Mouse (Mus musculus): Measurements from ENCODE around the gene Ophn1. TPM values are rescaled to one million over a fixed set of nuclear protein-coding genes. Genes with fewer than 3 reads are reported as not detected.

Gene Ophn1
- 10 to 100 TPM; 38.9 to 41.8 TPM for total RNA-seq (2021)
- long read RNA-seq, experiment 1, full-length matches to known transcripts, result 15 of 22 reads
- long read RNA-seq, experiment 1, partial matches to known transcripts, result 1 of 22 reads
- long read RNA-seq, experiment 1, other reads (novel, unspliced or antisense), result 6 of 22 reads
- long read RNA-seq, experiment 2, full-length matches to known transcripts, result 18 of 34 reads
- long read RNA-seq, experiment 2, partial matches to known transcripts, result 5 of 34 reads
- long read RNA-seq, experiment 2, other reads (novel, unspliced or antisense), result 11 of 34 reads

DNA sequence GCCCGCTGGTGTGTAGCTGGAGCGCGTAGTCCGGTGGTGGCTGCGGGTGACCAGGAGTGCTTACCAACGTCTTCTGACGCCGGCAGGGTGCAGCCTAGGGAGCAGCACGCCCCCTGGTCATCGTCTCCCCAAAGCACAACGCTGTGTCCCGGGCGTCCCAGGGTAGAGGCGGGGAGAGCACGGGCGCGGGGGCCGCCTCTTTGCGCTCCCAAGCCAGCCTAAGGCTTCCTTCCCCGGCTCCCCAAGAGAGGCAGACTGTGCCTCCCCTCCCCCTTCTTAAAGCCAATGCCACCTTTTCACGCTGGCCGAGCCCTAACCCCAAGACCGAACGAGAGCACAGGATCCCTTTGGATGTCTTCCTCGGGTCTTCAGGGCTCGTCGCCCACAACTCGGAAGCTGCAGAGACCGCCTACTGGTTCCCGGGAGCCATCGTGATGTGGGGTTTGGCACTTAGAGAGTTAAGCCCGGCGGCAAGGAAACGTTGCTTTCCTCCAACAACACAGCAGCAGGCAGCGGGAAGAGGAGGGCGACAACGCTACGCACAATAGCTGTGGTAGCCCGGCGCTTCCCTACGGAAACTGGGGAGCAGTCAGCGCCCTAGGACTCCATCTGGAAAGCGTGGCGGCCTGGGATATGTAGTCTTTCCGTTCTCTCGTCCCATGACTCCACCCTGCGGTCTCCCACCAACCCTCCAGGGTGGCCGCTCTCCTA is at the start of gene Ophn1:
TSS of gene Ophn1 (minus strand) at position 620 of the 711 bp plus-strand sequence.
- peak; percentile 73 to 82 for DNase-seq (ENCODE audit: low spot score in 2 of 2)

DNA sequence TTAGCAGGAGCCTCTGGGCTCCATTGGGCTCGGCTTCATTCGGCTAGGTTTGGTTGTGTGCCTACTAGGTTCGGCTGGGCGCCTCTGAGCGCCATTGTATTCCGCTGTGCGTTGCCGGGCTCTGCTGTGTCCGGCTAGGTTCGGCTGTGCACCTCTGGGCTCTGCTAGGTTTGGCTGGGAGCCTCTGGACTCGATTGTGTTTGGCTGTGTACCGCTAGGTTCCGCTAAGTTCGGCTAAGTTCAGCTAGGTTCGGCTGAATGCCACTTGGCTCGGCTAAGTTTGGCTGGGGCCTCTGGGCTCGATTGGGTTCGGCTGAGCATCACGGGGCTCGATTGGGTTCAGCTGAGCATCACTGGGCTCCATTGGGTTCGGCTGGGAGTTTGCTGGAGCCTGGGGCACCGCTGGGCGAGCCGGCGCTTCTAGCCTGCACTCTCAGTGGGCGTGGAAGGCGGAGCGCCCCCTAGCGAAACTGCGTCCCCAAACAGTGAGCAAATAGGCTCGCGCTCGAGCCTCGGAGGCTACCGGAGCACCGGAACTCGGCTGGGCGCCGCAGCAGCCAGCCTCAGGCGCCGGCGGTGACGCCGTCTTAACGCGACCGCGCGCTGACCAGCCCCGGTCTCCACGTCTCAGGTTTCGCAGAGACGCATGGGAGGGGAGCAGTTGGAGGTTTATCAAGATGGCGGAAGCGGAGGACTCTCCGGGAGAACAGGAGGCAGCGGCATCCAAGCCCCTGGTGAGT is 46.9 kb upstream of the Ophn1 start:
- DNase-seq (ENCODE audit: low spot score in 2 of 2), result peak; percentile 90 to 95

DNA sequence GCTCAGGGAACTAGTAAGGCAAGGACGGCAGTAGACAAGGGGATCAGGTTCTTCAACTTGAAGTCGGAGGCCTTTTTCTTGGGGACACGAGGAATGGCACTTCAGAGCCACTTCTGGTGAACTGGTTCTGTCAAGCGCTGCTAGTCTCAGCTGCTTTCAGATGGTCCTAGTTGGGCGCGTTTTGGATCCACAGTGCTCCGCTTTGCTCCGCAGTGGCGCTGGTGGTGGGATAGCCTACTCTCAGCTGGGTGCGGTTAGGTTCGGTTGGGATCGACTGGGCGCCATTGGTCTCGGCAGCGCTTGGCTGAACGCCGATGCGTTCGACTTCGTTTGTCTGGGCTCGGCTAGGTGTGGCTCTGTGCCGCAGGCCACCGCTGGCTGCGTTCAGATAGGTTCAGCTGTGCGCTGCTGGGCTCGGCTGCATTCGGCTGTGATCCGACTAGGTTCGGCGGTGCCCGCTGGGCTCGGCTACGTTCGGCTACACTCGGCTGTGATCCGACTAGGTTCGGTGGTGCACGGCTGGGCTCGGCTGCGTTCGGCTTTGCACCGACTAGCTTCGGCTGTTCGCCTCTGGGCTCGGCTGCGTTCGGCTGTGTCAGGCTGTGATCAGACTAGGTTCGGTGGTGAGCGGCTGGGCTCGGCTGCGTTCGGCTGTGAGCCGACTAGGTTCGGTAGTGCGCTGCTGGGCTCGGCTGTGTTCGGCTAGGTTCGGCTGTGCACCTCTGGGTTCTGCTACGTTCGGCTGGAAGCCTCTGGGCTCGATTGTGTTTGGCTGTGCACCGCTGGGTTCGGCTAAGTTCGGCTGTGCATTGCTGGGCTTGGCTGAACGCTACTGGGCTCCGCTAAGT is 46.1 kb upstream of the Ophn1 start:
- DNase-seq (ENCODE audit: low spot score in 2 of 2), result peak; percentile 98 to 99

DNA sequence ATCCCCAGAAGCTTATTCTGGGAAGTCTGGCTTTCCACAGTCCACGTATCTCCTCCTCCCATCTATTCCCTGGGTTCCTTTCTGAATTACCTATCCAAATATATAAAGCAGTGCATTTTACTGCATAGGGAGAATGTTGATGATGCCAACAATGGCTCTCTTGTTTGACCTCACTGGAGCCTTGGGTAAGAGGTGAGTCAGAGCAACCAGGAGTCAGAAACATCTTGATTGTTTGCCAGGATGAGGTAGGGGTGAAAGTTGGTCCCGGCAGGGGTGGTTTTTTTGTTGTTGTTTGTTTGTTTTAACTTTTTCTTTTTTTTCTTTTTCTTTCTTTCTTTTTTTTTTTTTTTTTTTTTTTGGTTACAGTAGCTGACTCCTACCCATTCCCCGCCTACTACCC is 45.3 kb upstream of the Ophn1 start, which contains the start of gene Yipf6:
TSS of gene Yipf6 (plus strand) at position 216 of the 400 bp plus-strand sequence.
- DNase-seq (ENCODE audit: low spot score in 2 of 2), result no peak

DNA sequence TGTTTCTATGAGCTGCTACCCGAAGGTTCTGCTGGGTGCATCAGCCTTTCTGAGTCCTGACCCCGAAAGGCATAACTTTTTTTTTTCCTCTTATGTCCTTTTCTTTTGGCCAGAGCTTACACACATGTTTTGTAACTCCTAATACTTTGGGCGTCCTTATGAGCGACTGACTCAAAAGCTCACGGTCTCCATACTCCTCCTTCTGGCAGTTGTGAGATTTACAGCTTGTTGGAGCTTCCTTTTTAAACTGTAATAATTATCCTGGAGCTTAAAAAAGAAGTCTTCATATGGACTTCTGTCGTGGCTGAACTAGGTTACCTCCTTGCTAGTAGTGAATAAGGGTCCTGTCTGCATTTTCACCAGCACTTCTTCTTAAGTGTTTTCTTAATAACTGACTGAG is 28.6 kb upstream of the Ophn1 start:
- DNase-seq (ENCODE audit: low spot score in 2 of 2), result peak; percentile 3 to 59

DNA sequence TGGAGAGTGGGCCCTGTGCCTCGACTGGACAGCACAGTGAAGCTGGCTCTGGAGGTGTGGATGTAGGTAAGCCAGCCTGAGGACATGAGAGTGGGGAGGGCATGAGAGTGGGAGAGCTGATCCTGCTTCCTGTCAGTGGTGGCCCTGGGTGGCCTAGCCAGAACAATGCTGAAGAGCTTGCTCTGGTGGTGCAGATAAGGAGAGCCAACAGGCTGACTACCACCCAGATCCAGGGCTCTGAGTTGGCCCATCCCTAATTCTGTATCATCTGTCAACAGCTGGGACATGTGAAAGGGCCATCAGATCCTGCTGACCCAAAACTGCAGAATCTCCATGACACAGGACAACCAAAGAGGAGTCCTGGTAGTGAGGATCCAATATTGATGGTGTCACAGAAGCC is 18.1 kb upstream of the Ophn1 start:
- no peak for DNase-seq (ENCODE audit: low spot score in 2 of 2)

DNA sequence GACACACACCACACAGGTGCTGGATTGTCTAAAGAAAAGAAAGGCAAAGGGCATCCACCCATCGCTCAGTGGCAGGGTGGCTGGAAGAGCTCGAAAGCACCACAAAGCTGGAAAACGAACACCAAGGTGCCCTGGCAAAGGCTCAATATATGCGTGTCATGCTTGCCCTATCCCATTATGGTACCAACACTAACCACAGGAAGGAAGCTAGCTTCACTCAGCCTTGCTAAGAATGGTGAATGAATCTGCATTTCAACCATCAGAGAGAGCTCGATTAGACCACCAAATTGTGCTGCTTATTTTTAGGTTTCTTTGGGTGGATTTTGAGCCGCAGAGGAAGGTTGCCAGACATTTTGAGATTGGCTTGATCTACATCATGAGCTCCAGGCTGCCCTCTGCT is 13.4 kb upstream of the Ophn1 start:
- no peak for DNase-seq (ENCODE audit: low spot score in 2 of 2)

DNA sequence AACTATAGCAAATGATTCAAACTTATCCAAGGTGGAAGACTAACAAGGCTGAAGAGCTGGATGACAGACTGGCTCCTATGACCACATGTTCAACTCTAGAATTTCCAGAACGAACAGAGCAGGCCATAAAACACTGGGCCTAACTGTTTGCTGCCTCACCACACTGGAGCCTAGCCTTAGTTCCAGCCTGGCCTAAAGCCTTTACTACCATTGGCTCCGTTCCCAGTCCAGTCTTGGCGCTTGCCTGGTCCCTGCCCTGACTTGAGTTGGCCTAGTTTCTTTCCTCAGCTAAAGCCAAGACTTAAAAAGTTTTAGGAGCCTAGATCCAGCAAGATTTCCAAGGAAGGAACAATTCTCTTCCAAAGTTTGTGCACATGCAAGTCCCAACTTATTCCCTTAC is 7.5 kb upstream of the Ophn1 start:
- DNase-seq (ENCODE audit: low spot score in 2 of 2), result no peak

DNA sequence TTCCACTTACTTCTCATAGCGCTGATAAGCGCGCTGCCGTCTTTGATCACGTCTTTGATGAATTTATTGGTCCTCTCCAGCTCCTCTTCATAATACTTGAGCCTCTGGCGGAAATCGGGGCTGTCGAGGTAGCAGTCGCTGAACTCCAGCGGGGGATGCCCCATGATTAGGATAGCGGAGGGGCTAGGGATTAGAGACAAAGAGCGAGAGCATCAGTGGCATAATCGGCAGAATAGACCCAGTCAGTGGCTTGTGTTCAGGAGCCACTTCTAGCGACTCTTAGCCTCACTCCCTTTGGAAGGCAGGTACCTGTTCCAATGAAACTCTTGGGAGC is 786 bp downstream of the Ophn1 start:
- DNase-seq (ENCODE audit: low spot score in 2 of 2), result no peak

DNA sequence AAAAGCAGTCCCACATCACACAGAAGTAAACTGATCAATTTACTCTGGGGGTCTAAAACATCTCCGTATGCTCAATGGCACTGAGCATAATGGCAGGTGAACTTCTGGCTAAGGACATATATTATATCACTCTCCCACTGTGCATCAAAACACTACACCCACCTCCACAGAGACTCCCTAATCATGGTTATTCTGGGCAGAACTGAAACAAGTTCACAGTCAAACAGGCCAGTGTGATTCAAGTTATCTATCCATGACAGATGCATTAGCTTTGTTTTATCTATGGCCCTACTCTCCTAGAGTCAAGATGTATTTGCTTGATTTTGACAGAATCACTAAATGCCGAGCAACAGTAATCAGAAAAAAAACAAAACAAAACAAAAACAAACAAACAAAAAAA is 8.8 kb downstream of the Ophn1 start:
- no peak for DNase-seq (ENCODE audit: low spot score in 2 of 2)

DNA sequence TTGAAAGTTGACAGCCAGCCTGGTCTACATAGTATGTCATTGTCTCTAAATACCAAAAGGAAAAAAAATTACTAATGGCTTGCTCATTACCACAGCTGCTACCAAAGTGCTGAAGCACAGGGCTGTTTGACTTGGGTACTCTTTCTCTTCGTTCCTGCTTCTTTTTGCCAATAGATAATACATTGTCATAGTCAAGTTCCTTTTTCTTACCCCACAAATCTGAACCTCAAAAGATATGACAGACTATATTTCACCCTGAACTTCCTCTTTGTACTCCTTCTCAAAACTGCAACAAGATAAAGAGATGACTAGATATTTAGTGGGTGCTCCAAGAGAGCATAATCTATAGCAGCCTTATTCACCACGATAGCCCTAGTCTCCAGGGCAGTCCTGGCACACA is 9.7 kb downstream of the Ophn1 start:
- DNase-seq (ENCODE audit: low spot score in 2 of 2), result no peak

DNA sequence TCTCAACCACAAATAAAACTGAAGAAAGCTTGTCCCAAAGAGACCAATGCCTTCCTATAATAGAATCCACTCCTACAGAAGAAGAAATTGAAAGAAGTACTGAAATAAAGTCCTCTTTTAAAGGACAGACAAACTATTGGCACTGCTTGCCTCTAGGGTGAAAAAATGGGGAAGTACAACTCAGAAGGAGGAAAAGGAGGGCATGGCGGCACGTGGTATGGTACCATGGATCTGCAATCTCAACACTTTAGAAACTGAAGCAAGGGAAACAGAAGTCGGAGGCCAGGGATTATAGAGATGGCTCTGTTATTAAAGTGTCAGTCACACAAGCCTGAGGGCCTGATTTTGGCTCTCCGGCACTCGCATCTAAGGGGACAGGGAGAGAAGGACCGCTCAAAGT is 10.5 kb downstream of the Ophn1 start:
- no peak for DNase-seq (ENCODE audit: low spot score in 2 of 2)

DNA sequence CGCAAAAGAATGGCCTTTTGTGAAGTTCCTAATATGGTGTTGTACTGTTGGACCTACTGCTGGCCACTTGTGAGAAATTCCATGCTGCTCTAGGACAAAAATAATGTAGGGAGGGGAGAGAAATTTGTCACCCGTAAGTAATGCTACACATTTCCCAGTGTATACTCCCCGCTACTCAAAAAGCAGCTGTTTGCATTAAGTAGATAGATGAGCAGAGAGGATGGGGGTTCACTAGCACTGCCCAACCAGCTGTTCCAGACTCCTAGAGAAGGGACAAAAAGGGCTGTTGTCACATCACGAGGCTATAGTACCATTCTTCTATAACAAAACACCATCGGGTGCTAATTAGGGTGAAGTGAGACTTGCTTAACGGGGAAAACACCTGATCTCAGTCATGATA is 15.7 kb downstream of the Ophn1 start:
- DNase-seq (ENCODE audit: low spot score in 2 of 2), result no peak

DNA sequence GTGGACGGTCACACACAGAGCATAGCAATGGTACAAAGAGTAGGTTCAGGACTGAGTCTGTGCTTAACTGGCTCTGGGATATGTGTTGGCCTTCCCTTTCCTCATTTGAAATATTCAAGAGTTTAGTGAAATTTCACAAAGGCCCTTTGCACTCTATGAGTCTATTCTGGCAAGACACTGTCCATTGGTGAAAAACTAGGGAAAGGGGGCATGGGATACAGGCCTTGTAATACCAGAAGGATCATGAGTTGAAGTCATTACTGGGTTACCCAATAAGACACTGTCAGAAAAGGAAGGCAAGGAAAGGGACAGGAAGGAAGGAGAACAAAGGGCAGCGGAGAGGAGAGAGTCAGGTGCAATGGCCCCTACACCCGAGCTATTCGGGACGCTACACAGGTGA is 16.7 kb downstream of the Ophn1 start:
- DNase-seq (ENCODE audit: low spot score in 2 of 2), result no peak

DNA sequence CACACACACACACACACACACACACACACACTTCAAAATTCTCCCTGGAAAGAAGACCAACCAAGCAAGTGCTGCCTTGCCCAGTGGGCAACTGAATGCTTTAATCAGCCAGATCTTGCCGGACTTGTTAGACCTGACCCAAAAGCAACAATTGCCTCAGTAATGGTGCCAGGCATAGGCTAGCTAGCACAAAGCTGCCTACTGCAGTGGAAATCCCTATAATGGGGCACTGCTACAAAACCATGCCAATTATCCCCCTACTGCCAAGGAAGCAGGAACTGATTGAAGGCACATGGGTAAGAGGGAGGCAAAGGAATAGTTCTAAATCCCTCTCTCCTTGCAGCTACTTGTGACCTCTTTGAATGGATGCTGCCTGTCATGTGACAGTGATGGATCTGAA is 18.8 kb downstream of the Ophn1 start:
- DNase-seq (ENCODE audit: low spot score in 2 of 2), result no peak

DNA sequence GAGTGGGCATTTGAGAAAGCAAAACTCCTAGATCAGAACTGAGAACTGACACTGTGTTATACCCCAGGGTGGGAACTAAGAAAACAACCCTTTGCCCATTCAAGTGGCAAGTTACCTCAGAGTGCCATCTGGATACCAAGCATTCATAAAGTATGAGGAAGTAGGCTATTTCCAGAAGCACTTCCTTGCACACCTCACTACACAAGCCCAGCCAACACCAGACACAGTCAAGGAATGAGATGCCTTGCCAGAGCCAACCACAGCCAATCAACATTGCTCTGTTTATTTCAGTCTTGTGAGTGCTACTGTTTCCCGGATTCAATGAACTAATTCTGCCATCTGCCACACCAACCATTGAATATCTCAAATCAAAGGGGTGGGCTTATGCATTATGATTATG is 20.3 kb downstream of the Ophn1 start:
- no peak for DNase-seq (ENCODE audit: low spot score in 2 of 2)

DNA sequence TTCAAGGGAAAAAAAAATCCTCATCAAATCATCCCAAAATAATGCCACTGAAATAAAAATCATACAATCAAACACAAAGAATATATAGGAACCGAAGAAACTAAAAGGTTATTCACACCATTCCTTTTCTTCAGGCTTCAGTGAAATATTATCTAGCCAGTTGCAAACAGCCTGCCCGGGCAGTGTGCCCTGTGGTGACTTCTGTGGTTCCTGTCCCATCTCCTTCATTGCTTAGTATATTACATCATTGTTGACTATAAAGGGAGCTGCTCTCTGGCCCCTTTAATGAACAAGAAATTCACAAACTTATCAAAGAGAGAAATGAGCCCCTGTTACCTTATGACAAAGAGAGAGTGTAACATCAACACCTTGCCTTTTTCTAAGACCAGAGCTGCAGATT is 21.1 kb downstream of the Ophn1 start:
- DNase-seq (ENCODE audit: low spot score in 2 of 2), result no peak

DNA sequence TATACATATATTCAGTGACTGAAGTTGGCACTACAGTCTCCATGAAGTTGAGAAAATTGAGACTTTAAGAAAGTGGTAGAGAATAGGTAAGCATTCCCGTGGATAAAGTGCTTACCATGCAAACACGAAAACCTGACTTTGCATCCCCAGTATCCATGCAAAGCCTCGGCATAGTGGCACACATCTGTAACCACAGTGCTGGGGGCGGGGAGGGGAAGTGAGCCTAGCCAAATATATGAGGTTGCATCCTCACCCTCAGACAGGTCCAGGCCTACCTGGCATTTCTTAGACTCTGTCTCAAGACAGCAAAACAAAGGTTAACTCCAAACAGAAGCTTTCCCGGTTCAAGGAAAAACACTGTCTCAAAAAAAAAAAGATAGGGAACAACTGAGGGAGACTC is 21.7 kb downstream of the Ophn1 start:
- no peak for DNase-seq (ENCODE audit: low spot score in 2 of 2)

DNA sequence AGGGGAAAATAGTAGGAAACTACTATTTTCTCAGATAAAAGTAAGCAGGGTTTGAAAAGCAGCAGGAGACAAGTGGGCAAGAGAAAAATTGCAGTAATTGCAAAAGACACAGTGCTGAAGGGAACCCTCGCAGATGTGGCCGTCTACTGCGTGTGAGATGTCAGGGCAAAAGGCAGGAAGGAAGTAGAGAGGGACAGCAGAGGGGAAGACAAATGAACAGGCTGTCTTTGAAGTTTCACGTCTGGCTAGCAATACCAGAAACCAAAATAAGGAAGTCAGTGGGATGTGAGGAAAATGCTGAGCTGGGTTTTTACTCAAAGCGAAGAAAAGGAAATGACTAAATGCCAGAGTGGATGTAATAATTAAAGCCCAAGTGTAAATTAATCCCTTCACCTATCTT is 30.7 kb downstream of the Ophn1 start:
- no peak for DNase-seq (ENCODE audit: low spot score in 2 of 2)

DNA sequence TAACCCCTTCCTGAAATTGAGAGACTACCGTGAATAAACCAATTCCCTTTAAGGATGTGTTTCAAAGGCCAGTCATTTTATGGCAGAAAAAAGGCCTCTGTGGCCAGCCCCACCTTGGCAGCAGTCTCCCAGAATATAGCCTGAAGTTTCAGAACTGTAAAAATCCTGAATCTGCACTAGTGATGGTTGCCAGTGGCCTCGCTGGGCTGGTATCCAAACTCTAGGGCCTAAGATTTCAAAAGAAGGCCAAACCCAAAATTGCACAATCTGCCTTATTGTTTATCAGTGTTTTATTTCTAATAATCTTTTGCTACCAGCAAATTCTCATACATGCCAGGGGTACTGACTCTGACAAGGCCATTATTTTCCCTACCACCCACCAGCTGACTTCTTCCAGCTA is 34.8 kb downstream of the Ophn1 start:
- no peak for DNase-seq (ENCODE audit: low spot score in 2 of 2)

DNA sequence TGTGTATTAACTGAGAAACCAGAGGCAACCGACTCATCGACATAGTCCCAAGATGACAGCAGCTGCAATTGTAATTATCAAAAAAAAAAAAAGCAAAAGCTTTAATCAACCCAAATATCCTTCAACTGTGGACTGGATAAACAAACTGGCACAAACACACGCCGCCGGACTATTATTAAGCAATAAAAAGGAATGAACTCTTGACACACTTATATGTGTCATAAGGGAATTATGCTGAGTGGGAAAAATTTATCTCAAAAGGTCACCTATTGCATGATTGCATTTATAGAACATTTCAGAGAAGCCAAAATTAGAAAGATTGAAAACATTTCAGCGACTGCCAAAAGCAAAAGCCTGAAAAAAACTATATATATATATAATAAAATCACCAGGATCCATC is 40.0 kb downstream of the Ophn1 start:
- DNase-seq (ENCODE audit: low spot score in 2 of 2), result no peak

DNA sequence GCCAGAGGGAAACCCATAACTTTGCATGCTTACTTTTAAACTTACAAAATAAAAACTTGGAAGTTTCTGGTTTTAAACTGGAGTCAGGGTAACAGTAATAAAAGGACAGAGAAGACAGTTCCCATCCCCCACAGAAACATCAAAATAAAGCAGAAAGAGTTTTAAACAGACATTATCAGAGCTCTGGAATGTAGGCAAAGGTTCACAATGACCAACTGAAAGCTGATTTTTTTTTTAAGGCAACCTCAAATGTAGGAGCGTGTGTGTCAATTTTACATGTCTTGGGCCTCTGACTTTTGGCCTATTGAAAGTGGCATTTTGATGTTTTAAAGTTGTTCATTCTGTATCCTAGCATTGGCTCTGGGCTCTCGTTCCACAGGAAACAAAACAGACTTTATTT is 49.2 kb downstream of the Ophn1 start:
- DNase-seq (ENCODE audit: low spot score in 2 of 2), result no peak

Measured in layer of hippocampus, postnatal 14 days (tissue).